Mouse (Mus musculus): ENCODE results near the gene Islr2. TPM values are rescaled to one million over a fixed set of nuclear protein-coding genes. Genes with fewer than 3 reads are reported as not detected.

Islr2 gene
- polyA plus RNA-seq, 1 experiment, result 5.2 TPM

- TF ChIP-seq POLR2A (IDR thresholded peaks at IDR 0.05; ENCODE audit: control insufficient read depth, low read depth, low read length) (no peak), CTCF (IDR thresholded peaks at IDR 0.05; ENCODE audit: control insufficient read depth, insufficient read depth, insufficient replicate concordance, low read depth, low read length) (no peak)
- Histone ChIP-seq H3K4me1 (ENCODE audit: control insufficient read depth, insufficient read depth, low read length) (peaks cover 29% of the 10 kb centered on the region), H3K27me3 (ENCODE audit: control insufficient read depth, insufficient read depth, low read length) (peaks cover 4% of the 10 kb centered on the region), H3K4me3 (ENCODE audit: control insufficient read depth, low read depth, low read length) (no peak overlapping the region), H3K27ac (ENCODE audit: control insufficient read depth, insufficient read depth, low read depth, low read length) (no peak overlapping the region; the same call in 1 of the 2 replicates), H3K36me3 (ENCODE audit: control insufficient read depth, insufficient read depth, low read length) (no peaks in the 10 kb centered on the region)
Observed at GRCm38 (mm10) chr9:58200270-58201090, 3.6 kb downstream of the Islr2 start.

GRCm38 (mm10) chr9:58199381-58200269, 4.5 kb downstream of the Islr2 start:
- Histone ChIP-seq H3K4me3 (ENCODE audit: control insufficient read depth, low read depth, low read length) (no peak overlapping the region; the same call in 1 of the 2 replicates), H3K27me3 (ENCODE audit: control insufficient read depth, insufficient read depth, low read length) (peaks cover 4% of the 10 kb centered on the region)
- TF ChIP-seq CTCF (IDR thresholded peaks at IDR 0.05; ENCODE audit: control insufficient read depth, insufficient read depth, insufficient replicate concordance, low read depth, low read length) (no peak), POLR2A (IDR thresholded peaks at IDR 0.05; ENCODE audit: control insufficient read depth, low read depth, low read length) (no peak)

GRCm38 (mm10) chr9:58198801-58199371, 5.2 kb downstream of the Islr2 start:
- Histone ChIP-seq H3K4me1 (ENCODE audit: control insufficient read depth, insufficient read depth, low read length) (peaks cover 25% of the 10 kb centered on the region), H3K27me3 (ENCODE audit: control insufficient read depth, insufficient read depth, low read length) (peaks cover 4% of the 10 kb centered on the region), H3K27ac (ENCODE audit: control insufficient read depth, insufficient read depth, low read depth, low read length) (no peak overlapping the region), H3K36me3 (ENCODE audit: control insufficient read depth, insufficient read depth, low read length) (no peaks in the 10 kb centered on the region), H3K4me3 (ENCODE audit: control insufficient read depth, low read depth, low read length) (no peak overlapping the region; the same call in 1 of the 2 replicates)
- TF ChIP-seq POLR2A (IDR thresholded peaks at IDR 0.05; ENCODE audit: control insufficient read depth, low read depth, low read length) (0 out of 2 replicates have a peak, but pooled peaks have one; percentile 13), CTCF (IDR thresholded peaks at IDR 0.05; ENCODE audit: control insufficient read depth, insufficient read depth, insufficient replicate concordance, low read depth, low read length) (no peak)

More at GRCm38 (mm10) chr9:58199381-58200269, 4.5 kb downstream of the Islr2 start:
- peaks cover 26% of the 10 kb centered on the region for H3K4me1 ChIP-seq (ENCODE audit: control insufficient read depth, insufficient read depth, low read length)
- no peaks in the 10 kb centered on the region for H3K36me3 ChIP-seq (ENCODE audit: control insufficient read depth, insufficient read depth, low read length)
- H3K27ac ChIP-seq (ENCODE audit: control insufficient read depth, insufficient read depth, low read depth, low read length), result no peak overlapping the region

- H3K36me3 ChIP-seq (ENCODE audit: control insufficient read depth, insufficient read depth, low read length), result no peaks in the 10 kb centered on the region
- H3K27me3 ChIP-seq (ENCODE audit: control insufficient read depth, insufficient read depth, low read length), result peaks cover under 1% of the 10 kb centered on the region; the same call in 1 of the 2 replicates
- H3K27ac ChIP-seq (ENCODE audit: control insufficient read depth, insufficient read depth, low read depth, low read length), result 0 out of 2 replicates have a peak overlapping the region, but pooled peaks have one; percentile 15
- peaks cover 20% of the 10 kb centered on the region for H3K4me1 ChIP-seq (ENCODE audit: control insufficient read depth, insufficient read depth, low read length)
- TF ChIP-seq POLR2A (IDR thresholded peaks at IDR 0.05; ENCODE audit: control insufficient read depth, low read depth, low read length) (no peak; the same call in 1 of the 2 replicates), CTCF (IDR thresholded peaks at IDR 0.05; ENCODE audit: control insufficient read depth, insufficient read depth, insufficient replicate concordance, low read depth, low read length) (peak; percentile 41; the same call in 1 of the 2 replicates)
- no peak overlapping the region; the same call in 1 of the 2 replicates for H3K4me3 ChIP-seq (ENCODE audit: control insufficient read depth, low read depth, low read length)
Observed at GRCm38 (mm10) chr9:58197781-58198701, 6.1 kb downstream of the Islr2 start.

- no peaks in the 10 kb centered on the region for H3K27me3 ChIP-seq (ENCODE audit: control insufficient read depth, insufficient read depth, low read length)
- TF ChIP-seq POLR2A (IDR thresholded peaks at IDR 0.05; ENCODE audit: control insufficient read depth, low read depth, low read length) (0 out of 2 replicates have a peak, but pooled peaks have one; percentile 16), CTCF (IDR thresholded peaks at IDR 0.05; ENCODE audit: control insufficient read depth, insufficient read depth, insufficient replicate concordance, low read depth, low read length) (no peak)
- peaks cover 16% of the 10 kb centered on the region for H3K4me1 ChIP-seq (ENCODE audit: control insufficient read depth, insufficient read depth, low read length)
- peak overlapping the region; percentile 40 for H3K27ac ChIP-seq (ENCODE audit: control insufficient read depth, insufficient read depth, low read depth, low read length)
- H3K4me3 ChIP-seq (ENCODE audit: control insufficient read depth, low read depth, low read length), result peak overlapping the region; percentile 12
- H3K36me3 ChIP-seq (ENCODE audit: control insufficient read depth, insufficient read depth, low read length), result no peaks in the 10 kb centered on the region
Observed at GRCm38 (mm10) chr9:58196610-58197567, 7.2 kb downstream of the Islr2 start.

Measured in testis, adult 2 months (tissue).